Mouse (Mus musculus) hindbrain, embryonic 16.5 days (tissue): Measurements from ENCODE around the gene Cdyl. TPM values are rescaled to one million over a fixed set of nuclear protein-coding genes. Genes with fewer than 3 reads are reported as not detected.

ENCODE experiments used
- ATAC-seq: fragments of 200-750 bp; cut with Nextera tagmentation; 2 replicates; pipeline ENCODE4 v1.8.0; 2017; ENCODE audit warnings: moderate TSS enrichment, moderate library complexity
- H3K27ac ChIP-seq: fragments of 300-500 bp; sonication (generic); 2 replicates; pipeline ENCODE4 v1.5.1; 2014; ENCODE audit warnings: low read depth, mild to moderate bottlenecking, control low read depth, low read length, moderate library complexity
- H3K27me3 ChIP-seq: fragments of 300-500 bp; sonication (generic); replicated peaks from 2 replicates; pipeline ENCODE4 v1.6.1; 2014; ENCODE audit warnings: low read length; ENCODE audit not compliant: control insufficient read depth, insufficient read depth
- H3K36me3 ChIP-seq: fragments of 300-500 bp; sonication (generic); 2 replicates; pipeline ENCODE4 v1.6.1; 2014; ENCODE audit warnings: mild to moderate bottlenecking, low read length, moderate library complexity, mixed read lengths; ENCODE audit not compliant: control insufficient read depth, insufficient read depth
- H3K4me1 ChIP-seq: fragments of 300-500 bp; sonication (generic); 2 replicates; pipeline ENCODE4 v1.6.1; 2014; ENCODE audit warnings: low read depth, low read length; ENCODE audit not compliant: control insufficient read depth, insufficient read depth
- H3K4me2 ChIP-seq: fragments of 300-500 bp; sonication (generic); 2 replicates; pipeline ENCODE4 v1.6.1; 2014; ENCODE audit warnings: mild to moderate bottlenecking, low read length, control low read depth, moderate library complexity
- H3K4me3 ChIP-seq: fragments of 300-500 bp; sonication (generic); 2 replicates; pipeline ENCODE4 v1.5.1; 2014; ENCODE audit warnings: mild to moderate bottlenecking, low read length, control low read depth, moderate library complexity
- H3K9ac ChIP-seq: fragments of 300-500 bp; sonication (generic); 2 replicates; pipeline ENCODE4 v1.6.1; 2014; ENCODE audit warnings: low read depth, mild to moderate bottlenecking, control low read depth, low read length, moderate library complexity
- H3K9me3 ChIP-seq: fragments of 300-500 bp; sonication (generic); 2 replicates; pipeline ENCODE4 v1.6.1; 2014; ENCODE audit warnings: mild to moderate bottlenecking, low read length, moderate library complexity; ENCODE audit not compliant: control insufficient read depth
- WGBS: fragments of 180-500 bp; shearing (Covaris S2); extraction: QIAGEN DNeasy Blood & Tissue Kit; methylation state at CpG from one replicate; pipeline ENCODE4 v1.1.7; 2014; 5-methylcytosine and 5-hydroxymethylcytosine counted together
- polyA plus RNA-seq: library from polyadenylated mRNA; unstranded; fragments of >200 nt; fragmentation: Nextera tagmentation; extraction: Ambion mirVana; gene quantifications from 2 replicates; pipeline ENCODE4 v1.2.1, GENCODE M21; 2015

Gene Cdyl
- polyA plus RNA-seq, 1 experiment from 2014 or later = 2.6 TPM

GRCm38 (mm10) chr13:35810160-35810537 is 150.5 kb downstream of the Cdyl start:
- no peak overlapping the region for H3K9ac ChIP-seq
- H3K4me2 ChIP-seq = no peak overlapping the region
- H3K36me3 ChIP-seq = no peaks in the 10 kb centered on the region
- H3K27ac ChIP-seq = no peak overlapping the region
- H3K27me3 ChIP-seq = no peaks in the 10 kb centered on the region
- H3K9me3 ChIP-seq = no peaks in the 10 kb centered on the region
- ATAC-seq = no peak
- H3K4me3 ChIP-seq = no peak overlapping the region
- peaks cover 5% of the 10 kb centered on the region for H3K4me1 ChIP-seq
- 68% methylated on average over 6 of the region's 6 CpGs for WGBS

GRCm38 (mm10) chr13:35811361-35812190 is 151.9 kb downstream of the Cdyl start:
- WGBS = 63% methylated on average over 11 of the region's 11 CpGs
- no peaks in the 10 kb centered on the region; the same call in 1 of the 2 replicates for H3K36me3 ChIP-seq
- no peak overlapping the region for H3K27ac ChIP-seq
- ATAC-seq = 0 out of 2 replicates have a peak, but pooled peaks have one; percentile 32
- no peaks in the 10 kb centered on the region for H3K9me3 ChIP-seq
- H3K4me1 ChIP-seq = peaks cover 5% of the 10 kb centered on the region
- H3K4me2 ChIP-seq = no peak overlapping the region
- no peak overlapping the region for H3K9ac ChIP-seq
- no peak overlapping the region for H3K4me3 ChIP-seq
- no peaks in the 10 kb centered on the region for H3K27me3 ChIP-seq

- Histone ChIP-seq H3K27me3 (no peaks in the 10 kb centered on the region), H3K9ac (no peak overlapping the region), H3K4me2 (no peak overlapping the region), H3K36me3 (no peaks in the 10 kb centered on the region; the same call in 1 of the 2 replicates), H3K4me3 (no peak overlapping the region), H3K9me3 (no peaks in the 10 kb centered on the region), H3K27ac (no peak overlapping the region), H3K4me1 (peaks cover 5% of the 10 kb centered on the region)
- peak; percentile 62; the same call in 1 of the 2 replicates for ATAC-seq
- WGBS = 40% methylated on average over 6 of the region's 6 CpGs
These were observed 152.5 kb downstream of the Cdyl start for GRCm38 (mm10) chr13:35812191-35812440.

- no peak overlapping the region for H3K9ac ChIP-seq
- H3K36me3 ChIP-seq = no peaks in the 10 kb centered on the region; the same call in 1 of the 2 replicates
- no peaks in the 10 kb centered on the region for H3K27me3 ChIP-seq
- H3K4me3 ChIP-seq = no peak overlapping the region
- peaks cover 5% of the 10 kb centered on the region for H3K4me1 ChIP-seq
- ATAC-seq = no peak
- no peak overlapping the region for H3K27ac ChIP-seq
- no peak overlapping the region for H3K4me2 ChIP-seq
- WGBS = 86% methylated on average over 7 of the region's 7 CpGs
- H3K9me3 ChIP-seq = no peaks in the 10 kb centered on the region
These were observed 153.9 kb downstream of the Cdyl start for GRCm38 (mm10) chr13:35813348-35814127.

GRCm38 (mm10) chr13:35815205-35815726 is 155.6 kb downstream of the Cdyl start:
- ATAC-seq = no peak
- no peak overlapping the region for H3K27ac ChIP-seq
- peaks cover 5% of the 10 kb centered on the region; the same call in 1 of the 2 replicates for H3K4me1 ChIP-seq
- WGBS = 96% methylated on average over 8 of the region's 8 CpGs
- no peak overlapping the region for H3K4me3 ChIP-seq
- no peak overlapping the region for H3K4me2 ChIP-seq
- H3K27me3 ChIP-seq = no peaks in the 10 kb centered on the region
- H3K36me3 ChIP-seq = no peaks in the 10 kb centered on the region; the same call in 1 of the 2 replicates
- no peak overlapping the region for H3K9ac ChIP-seq
- no peaks in the 10 kb centered on the region for H3K9me3 ChIP-seq

- H3K27me3 ChIP-seq = no peaks in the 10 kb centered on the region
- H3K4me1 ChIP-seq = peaks cover 5% of the 10 kb centered on the region; the same call in 1 of the 2 replicates
- no peak overlapping the region for H3K4me3 ChIP-seq
- H3K27ac ChIP-seq = no peak overlapping the region
- H3K9me3 ChIP-seq = no peaks in the 10 kb centered on the region
- H3K4me2 ChIP-seq = no peak overlapping the region
- H3K36me3 ChIP-seq = no peaks in the 10 kb centered on the region; the same call in 1 of the 2 replicates
- no peak for ATAC-seq
- WGBS = 86% methylated on average over 16 of the region's 16 CpGs
- H3K9ac ChIP-seq = no peak overlapping the region
These were observed 156.2 kb downstream of the Cdyl start for GRCm38 (mm10) chr13:35815782-35816368.

- ATAC-seq = no peak
- H3K9me3 ChIP-seq = no peaks in the 10 kb centered on the region
- H3K9ac ChIP-seq = no peak overlapping the region
- 94% methylated on average over 3 of the region's 3 CpGs for WGBS
- H3K27me3 ChIP-seq = no peaks in the 10 kb centered on the region
- no peaks in the 10 kb centered on the region; the same call in 1 of the 2 replicates for H3K4me1 ChIP-seq
- no peak overlapping the region for H3K4me3 ChIP-seq
- H3K27ac ChIP-seq = no peak overlapping the region
- no peak overlapping the region for H3K4me2 ChIP-seq
- H3K36me3 ChIP-seq = no peaks in the 10 kb centered on the region; the same call in 1 of the 2 replicates
These were observed 158.0 kb downstream of the Cdyl start for GRCm38 (mm10) chr13:35817626-35818025.

GRCm38 (mm10) chr13:35818060-35818459 is 158.4 kb downstream of the Cdyl start:
- H3K27me3 ChIP-seq = no peaks in the 10 kb centered on the region
- WGBS = 98% methylated on average over 4 of the region's 4 CpGs
- H3K9ac ChIP-seq = no peak overlapping the region
- H3K27ac ChIP-seq = no peak overlapping the region
- H3K4me3 ChIP-seq = no peak overlapping the region
- H3K36me3 ChIP-seq = no peaks in the 10 kb centered on the region; the same call in 1 of the 2 replicates
- ATAC-seq = no peak
- no peaks in the 10 kb centered on the region; the same call in 1 of the 2 replicates for H3K4me1 ChIP-seq
- no peaks in the 10 kb centered on the region for H3K9me3 ChIP-seq
- H3K4me2 ChIP-seq = no peak overlapping the region
